In the genomic region with DNA sequence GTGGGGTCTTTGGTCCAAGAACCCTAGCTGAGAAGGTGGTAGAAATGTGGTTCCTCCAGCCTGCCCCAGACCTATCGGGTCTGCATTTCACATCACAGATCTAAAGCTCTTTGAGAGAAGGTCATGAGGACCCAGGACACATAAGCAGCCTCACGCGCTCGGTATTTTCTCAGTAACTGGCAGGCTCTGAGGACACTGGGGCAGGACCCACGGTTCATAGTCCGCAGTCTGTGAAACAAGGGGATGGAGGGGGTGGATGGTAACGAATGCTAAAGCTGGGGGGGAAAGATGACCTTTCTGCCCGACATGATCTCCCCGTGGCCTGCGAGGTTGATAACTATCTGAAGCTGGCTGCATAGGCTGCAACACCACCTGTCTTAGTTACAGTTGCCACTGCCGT, we compare ENCODE assay signal across 16 mouse cellular contexts. TPM values are rescaled to one million over a fixed set of nuclear protein-coding genes. Genes with fewer than 3 reads are reported as not detected.
"Had no signal": no experiment of that assay in that cellular context is flagged by ENCODE, and none has a peak within 500 bp of the region (broad histone marks: within the 10 kb centered on the region; RNA-seq: fewer than 3 reads in every experiment).

No protein-coding gene starts in this region.

- H3K4me3 ChIP-seq: layer of hippocampus, adult 2 months; limb, embryonic 15.5 days; midbrain, embryonic 13.5 days had no signal

- DNase-seq: layer of hippocampus, adult 9-11 months; liver, postnatal 0 days; lung, embryonic 14.5 days; thymus, adult 18-20 months; thymus, postnatal 36 days had no signal

- H3K4me2 ChIP-seq: limb, embryonic 15.5 days; liver, embryonic 11.5 days; lung, embryonic 14.5 days; midbrain, embryonic 13.5 days had no signal

- H3K9me3 ChIP-seq: limb, embryonic 15.5 days; midbrain, embryonic 13.5 days had no signal

- H3K27ac ChIP-seq: hindbrain, postnatal 0 days; layer of hippocampus, adult 2 months; limb, embryonic 15.5 days; liver, embryonic 14.5 days; macrophage; midbrain, embryonic 13.5 days; stomach, postnatal 0 days had no signal

- ATAC-seq: hindbrain, postnatal 0 days; inflammation-experienced regulatory T-cells, adult 6 months; intestine, embryonic 16.5 days; liver, postnatal 0 days; lung, postnatal 0 days; midbrain, embryonic 13.5 days had no signal

- H3K27me3 ChIP-seq: limb, embryonic 15.5 days had no signal

- H3K9ac ChIP-seq: limb, embryonic 15.5 days; liver, embryonic 14.5 days; liver, postnatal 0 days; lung, embryonic 14.5 days; midbrain, embryonic 13.5 days had no signal

RNA-seq across cellular contexts. Expression of a gene that starts 20.2 kb away (rescaled TPM):
- polyA plus RNA-seq: liver, embryonic 11.5 days; lung, postnatal 0 days; macrophage had no signal
